Mouse (Mus musculus) frontal cortex, postnatal 14 days (tissue): ENCODE measurements around the gene Cmss1.
A peak's percentile ranks its signal among the peaks of the same experiment; 100 is the strongest.

Experiments
- DNase-seq, 2 experiments: peaks; one replicate each; pipeline ENCODE4 v3.0.0; 2022; ENCODE audit warnings: low spot score in 2 of 2

The Cmss1 gene

DNA sequence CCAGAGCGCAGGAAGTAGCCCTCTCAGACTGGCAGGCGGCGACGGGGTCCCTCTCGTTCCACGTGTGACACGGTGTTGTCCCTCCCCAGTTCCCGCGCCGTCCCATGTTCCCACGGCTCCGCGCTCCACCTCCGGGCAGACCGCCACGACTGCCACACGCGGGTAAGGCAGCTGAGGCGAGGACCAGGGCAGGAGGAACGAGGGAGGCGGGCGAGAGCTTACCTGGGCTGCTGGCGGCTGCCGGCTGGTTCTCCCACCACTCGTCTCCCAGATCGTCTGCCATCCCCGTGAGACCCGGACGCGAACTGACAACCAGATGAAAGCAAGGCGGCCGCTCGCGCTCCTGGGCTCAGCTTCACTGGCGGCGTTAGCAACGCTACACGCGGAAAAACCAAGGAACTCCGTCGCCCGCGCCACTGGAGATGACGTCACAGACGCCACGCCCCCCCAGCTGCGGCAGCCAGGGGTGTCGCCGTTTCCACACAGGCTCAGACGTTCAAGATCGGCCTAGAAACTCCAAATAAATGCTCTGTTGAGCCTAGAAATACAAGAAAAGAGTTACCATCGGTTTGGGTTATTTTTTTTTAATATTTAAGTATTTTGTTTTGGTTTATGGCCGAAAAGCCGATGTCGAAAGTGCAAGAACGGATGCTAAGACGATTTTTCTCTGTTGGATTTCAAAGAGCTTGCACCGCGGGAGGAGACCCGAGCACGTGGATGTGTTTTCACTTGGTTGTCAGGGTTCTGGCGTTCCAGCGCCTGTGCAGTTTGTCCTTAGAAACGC is at the start of gene Cmss1:
TSS of gene Cmss1 (minus strand) at position 421 of the 784 bp plus-strand sequence.
- peak; percentile 58 to 79 for DNase-seq

DNA sequence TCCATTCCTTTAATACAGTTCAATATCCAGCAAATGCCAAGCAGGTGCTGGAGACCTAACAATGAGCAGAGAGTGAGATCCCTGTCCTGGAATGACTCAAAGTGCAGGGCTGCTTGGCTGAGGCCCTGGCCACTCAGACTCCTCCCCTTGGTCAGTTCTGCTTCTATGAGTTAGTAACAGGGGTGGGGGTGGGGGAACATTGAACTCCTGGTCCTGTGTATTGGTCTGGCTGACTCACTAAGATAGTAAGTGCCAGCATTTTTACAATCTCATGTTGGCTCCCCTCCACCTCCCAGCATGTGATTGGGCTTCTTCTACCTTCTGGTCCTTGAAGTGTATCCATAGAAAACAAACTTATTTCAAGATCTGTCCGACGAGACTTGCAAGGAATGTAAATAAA is 43.2 kb upstream of the Cmss1 start:
- no peak for DNase-seq

DNA sequence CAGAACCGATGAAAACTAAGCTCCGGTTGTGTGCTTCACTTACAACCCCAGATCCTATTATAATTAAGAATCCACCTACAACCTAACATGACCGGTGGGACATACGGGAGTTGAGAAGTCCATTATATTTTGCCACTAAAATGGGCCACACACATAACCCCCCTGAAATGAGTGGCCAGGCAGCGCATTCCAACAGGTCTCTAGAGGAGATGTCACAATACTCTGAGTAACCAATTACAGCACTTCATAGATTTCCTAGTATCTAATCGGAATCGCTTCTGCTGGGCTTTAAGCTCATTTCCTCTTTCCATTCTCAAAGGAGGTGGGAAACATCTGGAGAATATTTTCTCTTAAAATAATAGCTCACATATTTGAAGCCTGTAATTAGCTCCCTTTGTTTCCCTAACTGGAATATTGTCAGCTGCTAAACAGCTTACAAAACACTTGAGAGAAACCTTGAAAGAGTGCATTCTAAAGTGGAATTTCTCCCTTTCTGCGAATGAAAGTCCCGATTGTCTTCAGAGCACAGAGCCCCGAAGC is 34.8 kb upstream of the Cmss1 start:
- DNase-seq = no peak

DNA sequence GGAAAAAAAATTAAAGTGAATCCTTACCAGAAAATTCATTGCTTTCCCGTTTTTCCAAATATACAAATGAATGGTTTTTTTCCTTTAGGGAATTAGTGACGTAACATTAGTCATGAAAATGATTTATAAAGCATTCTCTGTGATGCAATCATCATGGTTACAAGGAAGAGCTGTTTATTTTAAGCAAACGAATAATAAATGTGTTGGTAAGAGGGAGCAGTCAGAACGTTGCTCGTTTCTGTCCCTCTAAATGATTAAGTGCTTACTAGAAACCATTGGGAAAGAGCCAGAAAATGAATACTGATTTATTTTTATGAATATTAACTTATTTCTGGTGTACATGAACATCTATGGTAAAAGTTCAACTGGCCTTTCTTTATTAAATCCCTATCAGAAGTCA is 28.1 kb upstream of the Cmss1 start:
- no peak for DNase-seq

DNA sequence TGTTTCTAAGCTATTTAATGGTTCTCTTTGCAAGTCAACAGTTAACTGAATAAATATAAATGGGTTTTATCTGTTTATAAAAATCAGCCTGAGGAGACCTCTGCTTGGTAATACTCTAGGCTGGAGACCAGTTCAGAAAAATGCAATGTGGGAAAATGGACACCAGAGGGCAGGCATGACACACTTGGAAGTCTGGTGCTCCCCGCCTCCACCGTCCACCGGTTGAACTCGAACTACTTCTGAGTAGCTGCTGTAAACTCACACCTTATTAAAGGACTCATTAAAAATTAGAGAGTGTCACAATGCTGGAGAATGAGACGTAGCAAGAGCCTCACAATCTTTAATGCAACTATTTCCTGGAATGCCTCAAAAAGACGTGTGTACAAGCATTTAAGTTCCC is 27.5 kb upstream of the Cmss1 start:
- DNase-seq = peak; percentile 25 to 74

DNA sequence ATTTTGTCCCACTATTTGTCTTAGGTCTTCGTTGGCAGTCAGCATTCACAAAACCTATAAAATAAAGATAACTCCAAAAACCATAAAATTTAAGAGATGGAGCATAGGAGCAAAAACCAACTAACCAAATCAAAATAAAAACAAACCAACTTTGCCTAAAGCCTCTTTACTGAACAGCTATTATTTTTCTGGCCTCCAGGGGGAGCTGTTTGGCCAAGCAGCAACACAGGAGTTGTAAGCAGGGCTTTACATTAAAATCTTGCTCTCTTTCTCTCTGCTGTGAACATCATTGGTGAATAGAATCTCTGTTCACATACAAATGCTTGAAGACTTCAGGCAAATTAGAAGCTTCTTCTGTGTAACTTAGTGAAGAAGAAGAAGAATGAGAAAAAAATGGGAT is 5.1 kb upstream of the Cmss1 start:
- DNase-seq = no peak

DNA sequence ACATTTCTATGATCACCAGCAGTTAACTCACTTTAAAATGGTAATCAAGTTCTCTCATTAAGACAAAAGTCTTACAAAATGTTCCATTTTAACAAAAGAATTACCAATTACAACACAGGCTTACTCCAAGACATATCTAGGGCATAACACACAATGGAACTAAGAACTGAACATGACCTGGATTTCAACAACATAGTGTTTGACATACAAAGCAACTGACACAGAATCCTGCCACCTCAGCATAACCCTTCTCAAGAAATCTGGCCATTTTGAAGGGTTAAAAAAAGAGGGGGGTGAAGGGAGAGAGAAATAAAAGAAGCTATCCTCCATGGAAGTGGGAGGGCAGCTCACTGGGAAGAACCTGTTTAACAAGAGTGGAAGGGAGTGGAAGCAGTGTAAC is 5.6 kb downstream of the Cmss1 start:
- DNase-seq = no peak

DNA sequence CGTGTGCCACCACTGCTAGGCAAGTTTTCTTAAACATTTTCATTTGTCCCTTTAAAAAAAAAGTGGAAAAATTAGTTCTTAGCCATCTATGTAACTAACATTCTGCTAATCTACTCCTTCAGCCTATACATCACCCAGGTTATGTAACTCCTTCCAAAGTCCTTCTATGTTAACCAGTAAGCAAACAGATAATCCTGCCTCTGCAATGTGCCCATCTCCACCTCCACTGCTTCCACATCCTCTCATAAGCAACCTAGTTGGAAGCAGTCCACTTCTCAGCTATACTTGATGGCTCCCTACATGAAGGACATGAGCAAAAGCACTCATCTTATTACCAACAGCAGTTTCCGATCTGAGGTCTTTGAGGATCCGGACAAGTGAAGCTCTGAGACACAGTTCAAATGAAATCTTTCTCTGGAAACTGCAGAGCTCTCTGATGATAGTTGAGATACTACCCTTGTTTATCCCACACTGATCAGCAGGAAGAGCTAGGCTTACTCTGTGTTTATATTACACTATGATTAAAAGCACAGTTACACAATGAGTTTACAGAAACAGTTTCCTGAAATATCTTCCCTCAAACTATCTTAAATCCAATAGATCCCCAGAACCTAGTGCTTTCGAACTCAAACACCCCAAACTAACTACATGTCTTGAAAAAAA is 9.2 kb downstream of the Cmss1 start:
- no peak for DNase-seq

DNA sequence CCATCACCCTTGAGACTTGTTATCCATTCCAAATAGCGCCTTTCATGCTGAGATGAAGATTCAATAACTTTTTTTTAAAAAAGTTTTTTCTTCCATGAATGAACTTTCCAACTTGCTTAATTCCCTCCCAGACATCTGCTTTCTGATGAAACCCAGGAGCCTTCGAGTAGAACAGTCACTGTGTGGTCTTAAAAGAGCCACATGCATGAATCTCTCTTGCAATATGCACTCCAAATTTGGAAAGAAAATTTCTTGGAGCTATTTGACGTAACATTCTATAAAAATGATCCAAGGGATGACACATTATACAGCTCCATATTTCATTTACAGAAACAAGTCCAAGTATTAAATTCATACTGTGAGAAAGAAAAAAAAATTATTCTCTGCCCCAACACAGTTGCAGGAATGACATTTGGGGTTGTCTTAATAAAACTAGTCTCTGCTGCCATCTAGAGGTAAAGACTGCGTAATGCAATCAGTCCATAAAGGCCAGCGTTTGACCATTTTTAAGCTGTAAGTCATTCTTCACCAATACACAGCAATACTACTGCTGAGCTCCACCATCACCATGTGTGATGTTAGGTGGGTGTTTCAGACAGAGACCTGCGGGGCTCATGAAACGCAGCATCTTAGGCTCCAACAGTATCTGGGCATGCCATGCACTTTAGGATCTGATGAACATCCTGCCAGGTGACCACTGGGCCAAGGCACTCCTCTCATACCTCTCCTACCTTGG is 13.1 kb downstream of the Cmss1 start:
- DNase-seq = no peak

DNA sequence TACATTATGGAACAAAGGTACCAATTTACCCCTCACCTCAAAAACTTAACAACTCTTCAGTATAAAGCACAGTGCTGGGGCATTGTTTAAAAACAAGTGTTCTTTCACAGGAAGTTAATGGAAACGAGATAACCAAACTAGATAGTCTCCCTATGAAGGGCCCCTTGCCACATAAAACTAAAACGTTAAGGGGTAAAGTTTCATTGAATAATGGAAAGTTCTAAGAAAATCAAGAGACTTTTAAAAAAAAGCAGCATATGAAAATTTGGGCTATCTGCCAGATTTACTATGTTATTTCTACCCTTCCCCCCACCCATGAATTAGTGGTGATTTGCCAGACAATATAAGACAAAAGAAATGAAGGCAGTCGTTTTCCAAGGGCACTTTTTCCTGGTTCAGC is 21.5 kb downstream of the Cmss1 start:
- no peak for DNase-seq

DNA sequence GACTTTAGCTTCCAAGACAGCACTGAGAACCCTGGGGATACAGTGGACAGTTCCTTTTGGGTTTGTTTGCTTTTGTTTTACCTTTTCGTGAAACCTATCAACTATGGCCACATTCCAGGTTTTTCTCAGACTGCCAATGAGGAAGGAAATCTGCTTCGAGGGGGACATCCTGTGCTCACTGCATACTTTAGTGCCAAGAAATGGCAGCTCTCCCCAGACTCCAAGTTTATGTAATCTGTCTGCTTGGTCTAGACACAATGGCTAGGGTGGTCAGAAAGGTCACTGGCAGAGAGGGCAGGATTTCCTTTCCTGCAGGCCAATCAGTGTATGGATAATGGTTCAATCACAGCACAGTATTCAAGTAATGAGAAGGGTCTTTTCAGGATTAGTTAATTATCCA is 24.7 kb downstream of the Cmss1 start:
- no peak for DNase-seq

DNA sequence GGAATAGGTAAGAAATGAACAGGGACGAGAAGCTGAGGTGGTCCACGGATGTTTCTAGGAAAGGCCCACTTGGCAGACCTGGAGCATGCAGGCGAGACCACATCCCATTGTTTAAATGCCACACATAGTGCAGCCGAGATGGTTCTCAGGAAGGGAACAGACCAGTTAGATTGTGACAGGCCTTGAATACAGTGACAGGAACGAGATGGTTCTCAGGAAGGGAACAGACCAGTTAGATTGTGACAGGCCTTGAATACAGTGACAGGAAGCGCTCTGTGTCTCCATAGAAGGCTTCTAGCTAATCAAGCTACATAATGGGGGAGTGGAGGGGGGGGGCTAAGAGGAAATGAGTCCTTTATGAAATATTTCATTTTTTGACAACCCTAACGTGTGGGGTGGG is 26.6 kb downstream of the Cmss1 start:
- DNase-seq = no peak

DNA sequence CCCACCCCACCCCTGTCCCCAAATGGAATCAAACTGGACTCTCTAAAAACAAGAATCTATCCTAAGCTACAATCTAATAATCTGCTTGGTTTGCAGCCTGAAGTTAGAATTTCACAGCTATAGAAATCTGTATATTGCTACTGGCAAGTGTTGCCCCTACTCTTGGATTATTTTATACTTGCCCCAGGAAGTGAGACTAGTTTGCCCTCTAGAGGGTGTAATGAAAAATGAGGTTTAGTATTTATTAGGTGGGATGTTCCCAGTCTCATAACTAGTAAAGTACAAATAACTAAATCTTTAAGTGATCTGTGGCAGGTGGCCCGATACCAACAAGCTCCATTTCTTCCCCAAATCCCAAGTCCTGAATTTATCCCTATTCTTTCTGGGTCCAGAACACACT is 29.1 kb downstream of the Cmss1 start:
- DNase-seq = no peak

DNA sequence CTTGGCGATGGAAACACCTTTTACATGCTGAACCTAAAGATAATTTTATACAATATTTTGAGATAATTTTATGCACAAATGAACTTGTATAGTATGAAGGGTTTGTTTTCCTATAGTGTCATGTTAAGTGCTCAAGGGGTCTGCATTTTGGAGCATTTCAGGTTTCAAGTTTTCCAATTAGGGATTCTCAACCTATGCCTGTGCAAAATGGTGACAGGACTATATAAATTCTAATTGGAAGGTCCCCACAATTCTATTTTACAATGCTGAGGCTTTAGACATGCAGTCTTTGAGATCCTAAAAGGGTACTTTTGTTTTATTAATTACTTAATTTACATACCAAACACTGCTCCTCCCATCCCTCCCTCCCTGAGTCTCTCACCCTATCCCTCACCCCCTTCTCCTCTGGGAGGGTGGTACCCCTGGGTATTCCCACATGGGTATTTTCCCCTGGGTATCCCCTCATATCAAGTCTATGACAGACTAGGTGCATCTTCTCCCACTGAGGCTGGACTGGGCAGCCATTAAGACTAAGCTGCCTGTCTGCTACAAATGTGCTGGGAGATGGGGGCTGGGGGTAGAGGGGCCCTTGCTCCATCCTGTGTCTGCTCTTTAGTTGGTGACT is 30.8 kb downstream of the Cmss1 start:
- no peak for DNase-seq

DNA sequence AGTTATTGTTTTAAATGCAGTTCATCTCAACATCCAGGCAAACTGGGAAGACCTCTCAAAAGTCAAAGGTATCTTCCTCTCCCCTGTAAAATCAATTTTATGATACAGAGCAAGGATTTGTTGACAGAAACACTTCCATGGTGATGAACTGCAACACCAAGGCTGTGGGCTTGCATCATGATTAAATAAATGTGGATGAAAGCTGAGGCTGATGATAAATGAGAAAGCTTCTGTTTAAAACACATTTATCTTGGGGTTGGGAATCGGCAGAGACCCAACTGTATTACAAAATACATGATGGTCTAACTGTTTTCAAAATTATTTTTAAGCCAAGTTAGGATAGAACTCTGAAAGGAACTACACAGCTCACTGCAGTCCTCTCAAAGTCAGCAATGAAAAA is 32.8 kb downstream of the Cmss1 start:
- no peak for DNase-seq

DNA sequence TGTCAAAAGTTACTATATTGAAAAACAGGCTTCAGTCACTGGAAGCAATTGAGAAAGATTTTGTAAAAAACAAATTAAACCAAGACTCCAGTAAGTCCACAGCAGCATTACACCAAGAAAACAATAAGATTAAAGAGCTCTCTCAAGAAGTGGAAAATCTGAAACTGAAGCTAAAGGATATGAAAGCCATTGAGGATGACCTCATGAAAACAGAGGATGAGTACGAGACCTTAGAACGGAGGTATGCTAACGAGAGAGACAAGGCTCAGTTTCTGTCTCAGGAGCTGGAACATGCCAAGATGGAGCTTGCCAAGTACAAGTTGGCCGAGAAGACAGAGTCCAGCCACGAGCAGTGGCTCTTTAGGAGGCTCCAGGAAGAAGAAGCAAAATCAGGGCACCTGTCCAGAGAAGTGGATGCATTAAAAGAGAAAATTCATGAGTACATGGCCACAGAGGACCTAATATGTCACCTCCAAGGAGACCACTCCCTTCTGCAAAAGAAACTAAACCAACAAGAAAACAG is 35.8 kb downstream of the Cmss1 start:
- no peak for DNase-seq

DNA sequence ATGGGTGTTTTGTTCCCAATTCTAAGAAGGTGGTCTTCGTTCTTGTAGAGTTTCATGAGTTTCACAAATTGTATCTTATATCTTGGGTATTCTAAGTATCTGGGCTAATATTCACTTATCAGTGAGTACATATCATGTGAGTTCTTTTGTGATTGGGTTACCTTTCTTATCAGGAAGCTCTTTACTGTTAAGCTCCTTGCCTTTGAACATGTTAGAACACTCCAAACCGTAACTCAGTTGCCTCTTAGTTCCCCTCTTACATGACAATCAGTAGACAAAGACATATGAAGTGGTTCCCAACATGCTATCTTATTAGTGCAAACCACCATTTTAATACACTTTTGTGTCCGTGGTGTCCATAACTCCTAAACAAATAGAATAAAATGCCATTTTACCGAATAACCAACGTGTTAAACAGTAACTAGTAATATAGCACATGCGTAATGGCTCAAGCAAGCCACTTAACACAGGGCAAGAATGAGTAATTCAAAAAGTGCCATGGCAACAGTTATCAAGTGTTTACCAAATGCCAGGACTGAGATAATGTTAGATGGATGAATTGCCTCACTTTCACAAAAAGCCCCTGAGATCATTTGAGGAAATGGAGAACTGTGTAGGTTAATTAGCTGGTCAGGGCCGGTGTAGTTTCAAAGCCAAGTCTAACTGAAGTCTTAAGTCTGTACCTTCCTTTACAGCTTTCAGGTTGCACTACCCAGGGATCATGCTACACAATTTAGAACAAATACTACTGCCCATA is 37.8 kb downstream of the Cmss1 start:
- no peak for DNase-seq

DNA sequence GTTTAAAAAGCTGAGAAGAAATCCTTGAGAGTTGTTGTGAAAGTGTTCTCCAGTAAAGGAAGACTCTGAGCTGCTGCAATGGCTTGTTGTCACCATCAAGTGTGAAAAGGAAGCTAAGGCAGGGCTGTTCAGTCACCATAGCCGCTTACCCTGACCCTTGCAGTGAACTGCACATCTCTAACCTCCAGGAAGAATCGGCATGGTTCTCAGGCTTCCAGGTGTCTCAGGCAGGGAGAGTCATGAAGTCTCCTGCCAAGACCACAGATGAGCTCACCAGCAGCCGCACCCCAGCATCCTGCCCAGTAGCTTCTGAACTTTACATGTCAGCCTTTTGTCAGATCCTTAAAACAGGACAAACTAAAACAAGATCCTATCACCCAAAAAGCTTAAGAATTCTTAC is 40.4 kb downstream of the Cmss1 start:
- DNase-seq = no peak

DNA sequence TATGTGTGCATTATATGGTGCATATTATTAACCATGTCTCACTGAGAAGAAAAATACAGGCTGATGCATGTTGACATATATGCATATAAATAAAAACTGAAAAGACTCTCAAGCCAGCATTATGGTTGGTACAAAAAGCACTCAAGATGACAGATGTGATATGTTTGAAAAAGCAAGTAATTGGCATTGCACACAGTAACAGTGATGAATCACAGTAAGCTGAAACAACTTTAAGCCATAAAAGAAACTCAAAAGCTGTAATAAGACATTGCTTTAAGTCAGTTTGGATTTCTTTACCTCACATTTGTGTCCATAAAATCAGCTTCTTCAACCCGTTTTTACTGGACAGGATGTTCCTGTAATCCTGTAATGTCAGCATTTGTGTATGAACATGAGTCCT is 41.9 kb downstream of the Cmss1 start:
- DNase-seq = no peak

DNA sequence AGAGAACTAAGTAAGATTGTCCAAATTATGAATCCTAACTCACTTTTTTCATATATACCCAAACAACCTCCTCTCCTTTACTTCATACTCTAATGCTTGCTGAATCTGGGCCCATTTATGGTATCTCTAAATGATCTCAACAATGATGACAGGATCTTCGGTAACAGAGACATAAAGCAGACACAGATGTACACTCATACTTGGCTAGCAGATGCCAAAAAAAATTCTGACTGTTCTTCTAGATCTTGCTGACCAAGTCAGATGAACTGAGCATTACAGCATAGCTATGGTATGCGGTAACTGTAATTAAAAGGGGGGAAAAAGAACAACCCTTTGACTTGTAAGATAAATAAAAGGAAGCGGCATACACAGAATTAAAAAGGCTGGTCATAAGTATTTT is 43.2 kb downstream of the Cmss1 start:
- no peak for DNase-seq

DNA sequence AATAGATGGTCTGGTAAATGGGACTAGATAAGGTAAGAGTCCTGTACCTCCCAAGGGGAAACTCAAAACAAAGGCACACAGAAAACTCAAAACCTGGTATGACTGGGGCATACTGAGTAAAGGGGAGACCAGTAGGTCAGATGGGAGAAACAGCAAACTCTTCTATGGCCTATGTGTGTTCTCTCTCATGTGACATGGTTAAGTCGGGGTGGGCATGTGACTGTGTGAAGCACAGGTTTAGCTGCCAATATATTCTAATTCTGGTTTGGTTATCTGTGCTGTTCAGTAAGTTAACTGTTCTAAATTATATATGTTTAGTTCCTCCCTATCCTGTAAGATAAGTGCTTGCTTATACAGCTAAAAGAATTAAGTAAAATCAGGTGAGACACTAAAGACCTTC is 46.5 kb downstream of the Cmss1 start:
- DNase-seq = no peak
